Mouse (Mus musculus): ENCODE results near the gene Adamts2. TPM values are rescaled to one million over a fixed set of nuclear protein-coding genes. Genes with fewer than 3 reads are reported as not detected.
A peak's percentile ranks its signal among the peaks of the same experiment; 100 is the strongest.

The Adamts2 gene
- polyA plus RNA-seq, 1 experiment, result 0.73 TPM

DNA sequence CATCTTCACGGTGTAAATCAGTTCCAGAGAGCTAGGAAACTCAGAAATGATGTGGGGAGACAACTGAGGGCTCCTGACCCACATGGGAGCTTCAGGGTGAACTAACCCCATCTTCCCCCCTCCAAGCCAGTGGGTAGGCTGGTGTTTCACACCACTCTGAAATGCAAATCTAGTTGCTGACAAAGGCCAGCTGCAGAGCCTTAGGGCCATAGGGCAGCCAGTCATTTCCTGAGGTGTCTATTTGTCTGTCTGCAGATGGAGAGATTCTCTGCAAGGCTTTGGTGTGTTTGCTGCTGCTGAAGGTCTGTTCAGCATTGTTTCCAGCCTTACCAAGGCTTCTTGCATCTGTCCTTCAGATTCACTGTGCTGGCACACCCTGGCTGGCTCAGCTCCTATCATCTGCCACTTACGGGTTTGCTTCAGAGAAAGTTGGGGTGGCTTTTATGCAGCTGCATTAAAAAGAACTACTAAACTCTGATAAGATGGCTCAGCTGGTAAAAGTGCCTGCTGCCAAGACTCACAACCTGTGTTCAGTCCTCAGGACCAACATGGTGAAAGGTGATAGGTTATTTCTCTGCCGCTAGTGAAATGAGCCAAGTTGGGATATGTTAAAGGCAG, 246.7 kb downstream of the Adamts2 start:
- Histone ChIP-seq H3K27ac (ENCODE audit: insufficient read depth, low read length) (no peak overlapping the region), H3K4me3 (ENCODE audit: low read depth, low read length) (no peak overlapping the region), H3K9me3 (replicated peaks; ENCODE audit: control insufficient read depth, insufficient read depth, low read length, poor library complexity, severe bottlenecking) (no peaks in the 10 kb centered on the region), H3K9ac (ENCODE audit: low read depth, poor library complexity, severe bottlenecking) (no peak overlapping the region), H3K36me3 (ENCODE audit: control insufficient read depth, insufficient read depth, low read length, poor library complexity, severe bottlenecking) (no peaks in the 10 kb centered on the region), H3K27me3 (ENCODE audit: control insufficient read depth, insufficient read depth, low read length, poor library complexity, severe bottlenecking) (peaks cover 14% of the 10 kb centered on the region), H3K4me1 (ENCODE audit: control insufficient read depth, insufficient read depth, low read length) (peaks cover 1% of the 10 kb centered on the region)
- TF ChIP-seq CTCF (IDR thresholded peaks at IDR 0.05; ENCODE audit: low read depth, low read length), result no peak
- no peak for TF ChIP-seq EP300 (IDR thresholded peaks at IDR 0.05; ENCODE audit: insufficient read depth, low read depth, low read length)
- TF ChIP-seq POLR2A (IDR thresholded peaks at IDR 0.05; ENCODE audit: insufficient read depth, low read length), result no peak

DNA sequence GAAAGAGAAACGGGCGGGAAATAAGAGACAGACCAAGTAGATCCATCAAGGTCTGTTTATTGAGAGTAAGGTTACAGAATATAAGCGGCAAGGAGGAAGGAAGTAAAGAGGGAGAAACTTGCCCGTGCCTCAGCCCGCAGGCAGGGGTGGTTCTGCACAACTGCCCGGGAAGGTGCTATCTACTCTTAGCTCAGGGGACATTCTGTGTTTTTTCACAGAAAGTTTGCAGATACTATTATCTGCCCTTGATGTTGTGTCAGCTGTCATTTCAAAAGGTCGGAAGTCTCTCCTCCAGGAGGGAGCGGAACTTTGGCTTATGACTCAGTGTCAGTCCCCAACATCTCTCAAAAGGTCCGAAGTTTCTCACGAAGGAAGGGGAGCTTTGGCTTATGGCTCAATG, 247.4 kb downstream of the Adamts2 start:
- Histone ChIP-seq H3K27me3 (ENCODE audit: control insufficient read depth, insufficient read depth, low read length, poor library complexity, severe bottlenecking) (peaks cover 14% of the 10 kb centered on the region), H3K9me3 (replicated peaks; ENCODE audit: control insufficient read depth, insufficient read depth, low read length, poor library complexity, severe bottlenecking) (no peaks in the 10 kb centered on the region), H3K4me3 (ENCODE audit: low read depth, low read length) (no peak overlapping the region), H3K27ac (ENCODE audit: insufficient read depth, low read length) (no peak overlapping the region), H3K4me1 (ENCODE audit: control insufficient read depth, insufficient read depth, low read length) (peaks cover 1% of the 10 kb centered on the region), H3K36me3 (ENCODE audit: control insufficient read depth, insufficient read depth, low read length, poor library complexity, severe bottlenecking) (no peaks in the 10 kb centered on the region), H3K9ac (ENCODE audit: low read depth, poor library complexity, severe bottlenecking) (no peak overlapping the region)
- no peak for TF ChIP-seq CTCF (IDR thresholded peaks at IDR 0.05; ENCODE audit: low read depth, low read length)
- TF ChIP-seq POLR2A (IDR thresholded peaks at IDR 0.05; ENCODE audit: insufficient read depth, low read length), result no peak
- no peak for TF ChIP-seq EP300 (IDR thresholded peaks at IDR 0.05; ENCODE audit: insufficient read depth, low read depth, low read length)

DNA sequence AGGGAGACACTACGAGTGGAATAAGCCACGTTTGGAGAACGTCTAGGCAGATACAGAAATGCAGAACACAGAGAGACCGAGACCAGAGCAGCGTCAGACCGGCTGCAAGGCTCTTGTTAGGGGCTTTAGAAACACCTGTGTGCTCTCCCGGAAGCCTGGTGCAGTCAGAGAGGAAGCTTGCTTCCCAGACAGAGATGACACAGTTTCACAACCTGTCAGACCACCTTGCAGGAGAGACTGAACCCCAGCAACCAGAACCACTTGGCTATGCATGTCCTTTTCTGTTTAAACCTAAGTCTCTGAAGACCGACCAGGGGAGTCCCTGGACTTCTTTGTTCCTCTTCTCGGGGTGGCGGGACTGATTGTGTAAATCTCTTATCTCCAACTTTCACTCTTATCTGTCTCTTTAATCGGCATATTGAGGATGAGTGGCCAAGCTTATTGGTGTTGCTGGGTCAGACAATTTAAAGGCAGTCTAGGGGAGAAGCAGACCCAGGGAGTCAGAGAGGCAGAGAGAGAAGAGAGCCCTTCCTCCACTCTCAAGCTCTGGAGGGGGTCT, 248.4 kb downstream of the Adamts2 start, which contains the start of gene Grm6:
TSS of gene Grm6 (plus strand) at position 509 of the 559 bp plus-strand sequence.
- Histone ChIP-seq H3K9me3 (replicated peaks; ENCODE audit: control insufficient read depth, insufficient read depth, low read length, poor library complexity, severe bottlenecking) (no peaks in the 10 kb centered on the region), H3K36me3 (ENCODE audit: control insufficient read depth, insufficient read depth, low read length, poor library complexity, severe bottlenecking) (no peaks in the 10 kb centered on the region), H3K27me3 (ENCODE audit: control insufficient read depth, insufficient read depth, low read length, poor library complexity, severe bottlenecking) (peaks cover 14% of the 10 kb centered on the region), H3K9ac (ENCODE audit: low read depth, poor library complexity, severe bottlenecking) (peak within 1 kb of the TSS; percentile 27), H3K4me1 (ENCODE audit: control insufficient read depth, insufficient read depth, low read length) (peaks cover 1% of the 10 kb centered on the region), H3K4me3 (ENCODE audit: low read depth, low read length) (peak within 1 kb of the TSS; percentile 50), H3K27ac (ENCODE audit: insufficient read depth, low read length) (no peak within 1 kb of the TSS)
- no peak for TF ChIP-seq POLR2A (IDR thresholded peaks at IDR 0.05; ENCODE audit: insufficient read depth, low read length)
- TF ChIP-seq EP300 (IDR thresholded peaks at IDR 0.05; ENCODE audit: insufficient read depth, low read depth, low read length), result no peak
- TF ChIP-seq CTCF (IDR thresholded peaks at IDR 0.05; ENCODE audit: low read depth, low read length), result no peak

DNA sequence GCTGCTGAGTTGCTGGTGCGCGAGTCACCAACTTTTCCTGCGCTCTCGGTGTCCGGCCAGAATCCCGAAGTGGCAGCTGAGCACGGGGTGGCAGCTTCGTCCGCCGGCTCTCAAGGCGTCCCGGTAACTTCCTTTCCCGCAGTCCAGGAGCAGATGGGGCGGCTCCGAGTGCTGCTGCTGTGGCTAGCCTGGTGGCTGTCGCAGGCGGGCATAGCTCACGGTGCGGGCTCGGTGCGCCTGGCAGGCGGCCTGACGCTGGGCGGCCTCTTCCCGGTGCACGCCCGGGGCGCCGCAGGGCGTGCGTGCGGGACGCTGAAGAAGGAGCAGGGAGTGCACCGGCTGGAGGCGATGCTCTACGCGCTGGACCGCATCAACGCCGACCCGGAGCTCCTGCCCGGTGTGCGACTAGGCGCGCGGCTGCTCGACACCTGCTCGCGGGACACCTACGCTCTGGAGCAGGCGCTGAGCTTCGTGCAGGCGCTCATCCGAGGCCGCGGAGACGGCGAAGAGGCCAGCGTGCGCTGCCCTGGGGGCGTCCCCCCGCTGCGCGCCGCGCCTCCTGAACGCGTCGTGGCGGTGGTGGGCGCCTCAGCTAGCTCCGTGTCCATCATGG, 249.2 kb downstream of the Adamts2 start:
- H3K9ac ChIP-seq (ENCODE audit: low read depth, poor library complexity, severe bottlenecking), result peak overlapping the region; percentile 27
- H3K4me3 ChIP-seq (ENCODE audit: low read depth, low read length), result peak overlapping the region; percentile 50
- no peaks in the 10 kb centered on the region for H3K9me3 ChIP-seq (replicated peaks; ENCODE audit: control insufficient read depth, insufficient read depth, low read length, poor library complexity, severe bottlenecking)
- H3K27ac ChIP-seq (ENCODE audit: insufficient read depth, low read length), result no peak overlapping the region
- H3K27me3 ChIP-seq (ENCODE audit: control insufficient read depth, insufficient read depth, low read length, poor library complexity, severe bottlenecking), result peaks cover 14% of the 10 kb centered on the region
- H3K4me1 ChIP-seq (ENCODE audit: control insufficient read depth, insufficient read depth, low read length), result peaks cover 1% of the 10 kb centered on the region
- TF ChIP-seq POLR2A (IDR thresholded peaks at IDR 0.05; ENCODE audit: insufficient read depth, low read length) (no peak), CTCF (IDR thresholded peaks at IDR 0.05; ENCODE audit: low read depth, low read length) (no peak), EP300 (IDR thresholded peaks at IDR 0.05; ENCODE audit: insufficient read depth, low read depth, low read length) (no peak)
- H3K36me3 ChIP-seq (ENCODE audit: control insufficient read depth, insufficient read depth, low read length, poor library complexity, severe bottlenecking), result no peaks in the 10 kb centered on the region

Other genes starting within 250 kb of the Adamts2 start
- gene Cby3, start 247.6 kb upstream of the Adamts2 start, polyA plus RNA-seq (2011; ENCODE audit: insufficient read depth, insufficient read length, low read depth, missing spikeins), result not detected in 2 replicates
- 531 and 559 TPM in 2 replicates for gene Hnrnph1, start 225.1 kb upstream of the Adamts2 start, polyA plus RNA-seq (2011; ENCODE audit: insufficient read depth, insufficient read length, low read depth, missing spikeins)
- gene Rufy1, start 171.0 kb upstream of the Adamts2 start, polyA plus RNA-seq (2011; ENCODE audit: insufficient read depth, insufficient read length, low read depth, missing spikeins), result 13.0 and 13.8 TPM in 2 replicates
- gene Zfp354c, start 225.6 kb downstream of the Adamts2 start, polyA plus RNA-seq (2011; ENCODE audit: insufficient read depth, insufficient read length, low read depth, missing spikeins), result 13.7 and 13.8 TPM in 2 replicates
- 0.45 and 0.50 TPM in 2 replicates for gene Zfp879, start 239.5 kb downstream of the Adamts2 start, polyA plus RNA-seq (2011; ENCODE audit: insufficient read depth, insufficient read length, low read depth, missing spikeins)
- 0.25 TPM in 1 of 2 replicates, not detected in the other for gene Grm6, start 248.6 kb downstream of the Adamts2 start, polyA plus RNA-seq (2011; ENCODE audit: insufficient read depth, insufficient read length, low read depth, missing spikeins)